Mouse (Mus musculus) left cerebral cortex, adult 2 months (tissue): ENCODE measurements around the gene Anxa1. TPM values are rescaled to one million over a fixed set of nuclear protein-coding genes. Genes with fewer than 3 reads are reported as not detected.

Source experiments
- DNase-seq, 2 experiments: peaks; one replicate each; pipeline ENCODE4 v3.0.0; 2021 to 2022; ENCODE audit warnings: low spot score in 2 of 2, mixed read lengths in 1 of 2; ENCODE audit errors: extremely low spot score in 1 of 2
- H3K27ac ChIP-seq: fragments of 200-600 bp; 2 replicates; pipeline ENCODE4 v1.8.1; 2022
- H3K4me3 ChIP-seq: fragments of 200-600 bp; 2 replicates; pipeline ENCODE4 v1.8.1; 2022
- CTCF ChIP-seq: fragments of 200-600 bp; IDR thresholded peaks from 2 replicates; pipeline ENCODE4 v1.8.1; 2022; ENCODE audit warnings: antibody characterized with exemption, mild to moderate bottlenecking, moderate library complexity
- intact Hi-C: fragments of 180-260 bp; cut with DNase I; formaldehyde crosslinking; loops from one replicate; pipeline ENCODE4 v1.15.1; 2025
- total RNA-seq, 2 experiments: library from RNA; stranded (reverse); gene quantifications; 2 replicates each; pipeline ENCODE4 v1.2.3; 2021

The Anxa1 gene
- total RNA-seq, 2 experiments from 2014 or later, result 1.7 to 2.8 TPM

GRCm38 (mm10) chr19:20366571-20366970, 24.2 kb downstream of the Anxa1 start:
- no peak overlapping the region for H3K4me3 ChIP-seq
- intact Hi-C loops, result loop anchor here (10.0 kb wide), 2 partner anchors 358 to 398 kb away; partner anchors contain the start of gene Aldh1a7
- H3K27ac ChIP-seq, result no peak overlapping the region
- no peak for DNase-seq
- TF ChIP-seq CTCF, result no peak

GRCm38 (mm10) chr19:20366010-20366409, 24.7 kb downstream of the Anxa1 start:
- intact Hi-C loops, result loop anchor here (10.0 kb wide), 2 partner anchors 359 to 399 kb away; partner anchors contain the start of gene Aldh1a7
- no peak for TF ChIP-seq CTCF
- no peak for DNase-seq
- no peak overlapping the region for H3K27ac ChIP-seq
- no peak overlapping the region for H3K4me3 ChIP-seq

GRCm38 (mm10) chr19:20365364-20365763, 25.4 kb downstream of the Anxa1 start:
- no peak for DNase-seq
- no peak for TF ChIP-seq CTCF
- intact Hi-C loops, result loop anchor here (10.0 kb wide), 2 partner anchors 359 to 399 kb away; partner anchors contain the start of gene Aldh1a7
- Histone ChIP-seq H3K27ac (no peak overlapping the region), H3K4me3 (no peak overlapping the region)

GRCm38 (mm10) chr19:20364931-20365330, 25.8 kb downstream of the Anxa1 start:
- intact Hi-C loops, result loop anchor here (10.0 kb wide), 2 partner anchors 360 to 400 kb away; partner anchors contain the start of gene Aldh1a7
- no peak for DNase-seq
- no peak for TF ChIP-seq CTCF
- H3K4me3 ChIP-seq, result no peak overlapping the region
- H3K27ac ChIP-seq, result no peak overlapping the region

- TF ChIP-seq CTCF, result peak; percentile 39
- Histone ChIP-seq H3K4me3 (no peak overlapping the region), H3K27ac (no peak overlapping the region)
- intact Hi-C loops, result loop anchor here (10.0 kb wide), 2 partner anchors 362 to 402 kb away; partner anchors contain the start of gene Aldh1a7
- DNase-seq, result no peak
These were observed 27.5 kb downstream of the Anxa1 start for GRCm38 (mm10) chr19:20363221-20363620.

GRCm38 (mm10) chr19:20361917-20362577, 28.7 kb downstream of the Anxa1 start:
- DNase-seq, result no peak
- intact Hi-C loops, result loop anchor here (1.0 to 10.0 kb wide), 3 partner anchors 72 to 403 kb away; partner anchors contain the start of gene Aldh1a7
- TF ChIP-seq CTCF, result peak; percentile 80
- H3K4me3 ChIP-seq, result no peak overlapping the region
- H3K27ac ChIP-seq, result no peak overlapping the region

- intact Hi-C loops, result no loop called here
- TF ChIP-seq CTCF, result no peak
These were observed 32.1 kb downstream of the Anxa1 start for GRCm38 (mm10) chr19:20358679-20359078.

GRCm38 (mm10) chr19:20345317-20345917, 45.3 kb downstream of the Anxa1 start:
- Histone ChIP-seq H3K27ac (no peak overlapping the region), H3K4me3 (no peak overlapping the region)
- peak; percentile 65 to 79 for DNase-seq
- peak; percentile 93 for TF ChIP-seq CTCF
- intact Hi-C loops, result loop anchor here (1.0 to 10.0 kb wide), 4 partner anchors 571 to 1472 kb away; partner anchors contain the start of gene Rorb

More at GRCm38 (mm10) chr19:20358679-20359078, 32.1 kb downstream of the Anxa1 start:
- Histone ChIP-seq H3K4me3 (no peak overlapping the region), H3K27ac (no peak overlapping the region)
- DNase-seq, result no peak

GRCm38 (mm10) chr19:20344511-20345316, 46.0 kb downstream of the Anxa1 start:
- DNase-seq, result peak; percentile 27 to 29
- intact Hi-C loops, result loop anchor here (1.0 to 10.0 kb wide), 5 partner anchors 570 to 1471 kb away; partner anchors contain the start of gene Rorb
- H3K27ac ChIP-seq, result peak overlapping the region; percentile 74; the same call in 1 of the 2 replicates
- no peak overlapping the region for H3K4me3 ChIP-seq
- peak; percentile 70 for TF ChIP-seq CTCF

- H3K4me3 ChIP-seq, result no peak overlapping the region
- intact Hi-C loops, result loop anchor here (1.0 to 10.0 kb wide), 4 partner anchors 569 to 1369 kb away; partner anchors contain the start of gene Rorb
These were observed 46.7 kb downstream of the Anxa1 start for GRCm38 (mm10) chr19:20344052-20344451.

More at GRCm38 (mm10) chr19:20344052-20344451, 46.7 kb downstream of the Anxa1 start:
- peak overlapping the region; percentile 74 for H3K27ac ChIP-seq
- no peak for DNase-seq
- TF ChIP-seq CTCF, result no peak

Other genes with a start within 250 kb of the Anxa1 start
- 10 to 100 TPM; 45.5 to 48.5 TPM for gene Aldh1a1, start 101.8 kb upstream of the Anxa1 start, total RNA-seq